Mouse (Mus musculus) liver, postnatal 0 days (tissue): ENCODE measurements around the gene Gm37240. TPM values are rescaled to one million over a fixed set of nuclear protein-coding genes. Genes with fewer than 3 reads are reported as not detected.
A peak's percentile ranks its signal among the peaks of the same experiment; 100 is the strongest.

ENCODE experiments used
- ATAC-seq: fragments of 200-750 bp; cut with Nextera tagmentation; 2 replicates; pipeline ENCODE4 v1.8.0; 2017; ENCODE audit warnings: mild to moderate bottlenecking, moderate library complexity
- DNase-seq: peaks from one replicate; pipeline ENCODE4 v3.0.0-alpha.2; 2016
- H3K27ac ChIP-seq: fragments of 300-500 bp; sonication (generic); 2 replicates; pipeline ENCODE4 v1.5.1; 2014; ENCODE audit warnings: antibody characterized with exemption, moderate library complexity, mild to moderate bottlenecking, low read depth
- H3K27me3 ChIP-seq: fragments of 300-500 bp; sonication (generic); 2 replicates; pipeline ENCODE4 v1.6.1; 2014; ENCODE audit warnings: low read length, control low read depth, mixed read lengths; ENCODE audit not compliant: insufficient read depth
- H3K36me3 ChIP-seq: fragments of 300-500 bp; sonication (generic); replicated peaks from 2 replicates; pipeline ENCODE4 v1.6.1; 2014; ENCODE audit warnings: mild to moderate bottlenecking, control low read depth, low read length, moderate library complexity, mixed read lengths; ENCODE audit not compliant: insufficient read depth
- H3K4me1 ChIP-seq: fragments of 300-500 bp; sonication (generic); 2 replicates; pipeline ENCODE4 v1.6.1; 2014; ENCODE audit warnings: antibody characterized with exemption, mild to moderate bottlenecking, control low read depth; ENCODE audit not compliant: insufficient read depth
- H3K4me2 ChIP-seq: fragments of 300-500 bp; sonication (generic); 2 replicates; pipeline ENCODE4 v1.6.1; 2014; ENCODE audit warnings: low read depth, mild to moderate bottlenecking, low read length, moderate library complexity, mixed read lengths
- H3K4me3 ChIP-seq: fragments of 300-500 bp; sonication (generic); 2 replicates; pipeline ENCODE4 v1.5.1; 2014; ENCODE audit warnings: low read depth, low read length
- H3K9ac ChIP-seq: fragments of 300-500 bp; sonication (generic); replicated peaks from 2 replicates; pipeline ENCODE4 v1.6.1; 2014; ENCODE audit warnings: mild to moderate bottlenecking, moderate library complexity
- H3K9me3 ChIP-seq: fragments of 300-500 bp; sonication (generic); 2 replicates; pipeline ENCODE4 v1.6.1; 2016; ENCODE audit warnings: mild to moderate bottlenecking, control low read depth, low read length, mixed read lengths
- CTCF ChIP-seq: sonication (generic); IDR thresholded peaks from 2 replicates; pipeline ENCODE4 v1.5.1; 2016; ENCODE audit warnings: antibody characterized with exemption, low read depth
- EP300 ChIP-seq: IDR thresholded peaks from 2 replicates; pipeline ENCODE4 v1.6.1; 2016; ENCODE audit warnings: antibody characterized with exemption, low read depth, mild to moderate bottlenecking
- WGBS: fragments of 180-500 bp; shearing (Covaris S2); extraction: QIAGEN DNeasy Blood & Tissue Kit; methylation state at CpG from one replicate; pipeline ENCODE4 v1.1.7; 2014; ENCODE audit not compliant: insufficient replicate concordance; 5-methylcytosine and 5-hydroxymethylcytosine counted together
- polyA plus RNA-seq: library from polyadenylated mRNA; unstranded; fragments of >200 nt; fragmentation: Nextera tagmentation; extraction: Ambion mirVana; gene quantifications from 2 replicates; pipeline ENCODE4 v1.2.1, GENCODE M21; 2015

Gm37240 gene
- polyA plus RNA-seq, 1 experiment from 2014 or later = 0.72 TPM

DNA sequence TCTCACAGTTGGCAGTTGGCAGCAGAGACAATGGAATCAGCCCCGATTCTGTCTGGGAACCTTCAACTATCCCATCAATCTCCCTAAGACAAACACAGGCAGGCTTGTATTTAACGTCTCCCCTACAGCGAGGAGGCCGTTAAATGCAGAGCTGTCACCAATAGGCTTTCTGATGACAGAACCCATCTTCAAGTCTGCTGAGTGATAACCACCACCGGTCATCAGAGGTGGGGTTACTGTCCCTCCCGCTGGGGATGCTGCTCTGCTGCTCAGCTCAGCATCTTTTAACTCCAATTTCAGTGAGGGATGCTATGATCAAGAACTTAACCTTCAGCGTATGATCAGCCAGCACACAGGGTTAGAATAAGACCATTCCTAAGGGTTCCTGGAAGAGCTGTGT, 1409.1 kb downstream of the Gm37240 start:
- Histone ChIP-seq H3K4me1 (peaks cover 24% of the 10 kb centered on the region), H3K27me3 (peaks cover 24% of the 10 kb centered on the region), H3K27ac (peak overlapping the region; percentile 79), H3K36me3 (peaks cover 5% of the 10 kb centered on the region; the same call in 1 of the 2 replicates), H3K9ac (peak overlapping the region; percentile 83), H3K9me3 (no peaks in the 10 kb centered on the region), H3K4me2 (peak overlapping the region; percentile 83), H3K4me3 (peak overlapping the region; percentile 74)
- WGBS = 9% methylated on average over 7 of the region's 7 CpGs
- DNase-seq (no peak), ATAC-seq (peak; percentile 25)
- TF ChIP-seq EP300 (no peak), CTCF (no peak)

GRCm38 (mm10) chr3:84477498-84477897, 1409.8 kb downstream of the Gm37240 start:
- H3K9me3 ChIP-seq = no peaks in the 10 kb centered on the region
- peak overlapping the region; percentile 83 for H3K9ac ChIP-seq
- H3K4me1 ChIP-seq = peaks cover 30% of the 10 kb centered on the region
- H3K27me3 ChIP-seq = peaks cover 24% of the 10 kb centered on the region
- peak overlapping the region; percentile 74 for H3K4me3 ChIP-seq
- peaks cover 7% of the 10 kb centered on the region; the same call in 1 of the 2 replicates for H3K36me3 ChIP-seq
- WGBS = 56% methylated on average over 1 of the region's 1 CpGs
- peak overlapping the region; percentile 79; the same call in 1 of the 2 replicates for H3K27ac ChIP-seq
- no peak for ATAC-seq
- H3K4me2 ChIP-seq = peak overlapping the region; percentile 83
- TF ChIP-seq EP300 (no peak), CTCF (no peak)
- DNase-seq = no peak

- Histone ChIP-seq H3K36me3 (peaks cover 10% of the 10 kb centered on the region; the same call in 1 of the 2 replicates), H3K9me3 (no peaks in the 10 kb centered on the region), H3K27me3 (peaks cover 15% of the 10 kb centered on the region), H3K4me2 (peak overlapping the region; percentile 83), H3K4me3 (peak overlapping the region; percentile 74; the same call in 1 of the 2 replicates), H3K27ac (0 out of 2 replicates have a peak overlapping the region, but pooled peaks have one; percentile 29), H3K4me1 (peaks cover 24% of the 10 kb centered on the region), H3K9ac (0 out of 2 replicates have a peak overlapping the region, but pooled peaks have one; percentile 5)
- ATAC-seq (no peak), DNase-seq (no peak)
- TF ChIP-seq EP300 (peak; percentile 95), CTCF (no peak)
- 78% methylated on average over 12 of the region's 12 CpGs for WGBS
Measured at GRCm38 (mm10) chr3:84474981-84475775, 1412.1 kb downstream of the Gm37240 start.

DNA sequence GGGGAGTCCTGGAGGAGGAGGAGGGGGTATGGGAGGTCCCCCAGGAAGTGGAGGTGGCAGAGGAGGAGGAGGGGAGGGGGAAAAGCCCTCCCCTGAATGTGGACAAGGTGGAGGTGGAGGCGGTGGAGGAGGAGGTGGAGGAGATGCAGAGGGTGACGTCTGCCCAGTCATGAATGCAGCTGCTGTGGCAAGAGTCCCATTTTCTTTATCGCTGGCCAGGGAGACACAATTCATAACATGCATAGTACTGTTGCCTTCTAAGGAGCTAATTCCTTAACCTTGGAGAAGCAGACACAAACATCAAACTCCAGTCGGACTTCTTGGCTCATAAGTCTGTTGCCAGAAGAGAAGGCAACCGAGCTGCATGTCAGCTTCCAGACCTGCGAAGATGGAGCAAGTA, 1412.9 kb downstream of the Gm37240 start:
- H3K27me3 ChIP-seq = peaks cover 10% of the 10 kb centered on the region
- peak overlapping the region; percentile 83 for H3K4me2 ChIP-seq
- DNase-seq (no peak), ATAC-seq (no peak)
- H3K4me1 ChIP-seq = peaks cover 21% of the 10 kb centered on the region
- no peak overlapping the region for H3K4me3 ChIP-seq
- H3K36me3 ChIP-seq = peaks cover 17% of the 10 kb centered on the region; the same call in 1 of the 2 replicates
- H3K9ac ChIP-seq = no peak overlapping the region
- H3K27ac ChIP-seq = no peak overlapping the region
- H3K9me3 ChIP-seq = no peaks in the 10 kb centered on the region
- TF ChIP-seq CTCF (no peak), EP300 (no peak)
- WGBS = 81% methylated on average over 6 of the region's 6 CpGs

DNA sequence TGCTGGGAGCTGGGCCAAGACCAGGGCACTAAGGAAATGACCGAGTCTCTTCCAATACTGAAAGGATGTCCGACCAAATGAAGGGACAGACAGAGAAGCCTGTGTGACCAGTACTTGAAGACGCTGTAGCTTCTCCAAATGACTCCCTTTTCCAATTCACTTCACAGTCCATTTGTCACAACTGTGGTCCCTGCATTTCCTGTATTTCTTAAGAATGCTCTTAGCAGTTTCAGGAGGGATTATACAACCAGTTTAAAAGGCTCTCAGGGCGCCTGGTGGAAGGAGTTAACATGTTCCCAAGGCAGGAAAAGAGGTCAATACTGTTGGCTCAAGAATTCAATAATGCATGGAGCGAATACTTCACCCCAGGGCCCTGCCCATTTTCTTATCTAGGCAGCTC, 1414.4 kb downstream of the Gm37240 start:
- peak overlapping the region; percentile 24 for H3K4me3 ChIP-seq
- DNase-seq (no peak), ATAC-seq (no peak)
- H3K4me2 ChIP-seq = peak overlapping the region; percentile 83
- H3K9ac ChIP-seq = peak overlapping the region; percentile 57
- peaks cover 17% of the 10 kb centered on the region; the same call in 1 of the 2 replicates for H3K36me3 ChIP-seq
- no peak for TF ChIP-seq CTCF
- TF ChIP-seq EP300 = no peak
- no peaks in the 10 kb centered on the region for H3K9me3 ChIP-seq
- H3K4me1 ChIP-seq = peaks cover 22% of the 10 kb centered on the region
- H3K27ac ChIP-seq = peak overlapping the region; percentile 82
- 0 out of 2 replicates have a peak, but pooled peaks cover 5% of the 10 kb centered on the region for H3K27me3 ChIP-seq
- 55% methylated on average over 5 of the region's 5 CpGs for WGBS

GRCm38 (mm10) chr3:84472527-84472926, 1414.8 kb downstream of the Gm37240 start:
- H3K27me3 ChIP-seq = 0 out of 2 replicates have a peak, but pooled peaks cover 4% of the 10 kb centered on the region
- H3K4me2 ChIP-seq = peak overlapping the region; percentile 83
- peak overlapping the region; percentile 82 for H3K27ac ChIP-seq
- H3K36me3 ChIP-seq = peaks cover 17% of the 10 kb centered on the region; the same call in 1 of the 2 replicates
- H3K4me1 ChIP-seq = peaks cover 26% of the 10 kb centered on the region
- TF ChIP-seq CTCF (no peak), EP300 (no peak)
- peak overlapping the region; percentile 24 for H3K4me3 ChIP-seq
- ATAC-seq (no peak), DNase-seq (no peak)
- 50% methylated on average over 3 of the region's 3 CpGs for WGBS
- no peaks in the 10 kb centered on the region for H3K9me3 ChIP-seq
- peak overlapping the region; percentile 57 for H3K9ac ChIP-seq
